Mouse (Mus musculus) embryonic fibroblast, embryonic 13.5 days (primary cell): ENCODE results near the gene Rcor1. TPM values are rescaled to one million over a fixed set of nuclear protein-coding genes. Genes with fewer than 3 reads are reported as not detected.
"Not testable (repeated sequence)": the region's sequence is repeated elsewhere in the genome, so short reads cannot be mapped to it uniquely, and the experiment has no call there.

ENCODE experiments used
- H3K27ac ChIP-seq: 2 replicates; pipeline ENCODE4 v1.5.1; 2012; ENCODE audit warnings: low read length, control low read depth, inconsistent platforms; ENCODE audit not compliant: insufficient read depth
- H3K4me1 ChIP-seq: 2 replicates; pipeline ENCODE4 v1.6.1; 2011; ENCODE audit warnings: low read length; ENCODE audit not compliant: control insufficient read depth, insufficient read depth
- H3K4me3 ChIP-seq: 2 replicates; pipeline ENCODE4 v1.5.1; 2011; ENCODE audit warnings: mild to moderate bottlenecking, control low read depth, low read length; ENCODE audit not compliant: insufficient read depth
- CTCF ChIP-seq: IDR thresholded peaks from 2 replicates; pipeline ENCODE4 v1.5.1; 2011; ENCODE audit warnings: mild to moderate bottlenecking, control low read depth, low read length, moderate library complexity, borderline replicate concordance; ENCODE audit not compliant: insufficient read depth
- POLR2A ChIP-seq: IDR thresholded peaks from 2 replicates; pipeline ENCODE4 v1.6.1; 2011; ENCODE audit warnings: low read depth, mild to moderate bottlenecking, control low read depth, low read length, moderate library complexity
- polyA plus RNA-seq: library from polyadenylated mRNA; stranded (reverse); fragments of >200 nt; gene quantifications from 2 replicates; pipeline ENCODE4 v1.2.4, GENCODE M21; 2011; ENCODE audit warnings: low read depth; ENCODE audit not compliant: missing spikeins, insufficient read length

The Rcor1 gene
- polyA plus RNA-seq, 1 experiment = 49.2 TPM

- H3K4me3 ChIP-seq = no peak overlapping the region
- TF ChIP-seq CTCF = no peak
- TF ChIP-seq POLR2A = no peak
- H3K4me1 ChIP-seq = peaks cover 3% of the 10 kb centered on the region
- no peak overlapping the region for H3K27ac ChIP-seq
Observed at GRCm38 (mm10) chr12:111065330-111065729, 26.2 kb downstream of the Rcor1 start.

- no peak overlapping the region for H3K27ac ChIP-seq
- no peak overlapping the region for H3K4me3 ChIP-seq
- H3K4me1 ChIP-seq = peaks cover 3% of the 10 kb centered on the region
- TF ChIP-seq CTCF (no peak), POLR2A (no peak)
Observed at GRCm38 (mm10) chr12:111067816-111068215, 28.7 kb downstream of the Rcor1 start.

GRCm38 (mm10) chr12:111069299-111069698, 30.1 kb downstream of the Rcor1 start:
- not testable (repeated sequence) for H3K27ac ChIP-seq, H3K4me3 ChIP-seq, H3K4me1 ChIP-seq

GRCm38 (mm10) chr12:111071009-111071408, 31.9 kb downstream of the Rcor1 start:
- H3K4me1 ChIP-seq = peaks cover 3% of the 10 kb centered on the region
- TF ChIP-seq CTCF (no peak), POLR2A (no peak)
- H3K27ac ChIP-seq = no peak overlapping the region
- no peak overlapping the region for H3K4me3 ChIP-seq

GRCm38 (mm10) chr12:111071477-111072152, 32.5 kb downstream of the Rcor1 start:
- H3K27ac ChIP-seq = no peak overlapping the region
- H3K4me3 ChIP-seq = no peak overlapping the region
- no peaks in the 10 kb centered on the region for H3K4me1 ChIP-seq
- TF ChIP-seq POLR2A = no peak
- TF ChIP-seq CTCF = no peak

GRCm38 (mm10) chr12:111076385-111076965, 37.3 kb downstream of the Rcor1 start:
- no peak overlapping the region for H3K4me3 ChIP-seq
- H3K27ac ChIP-seq = no peak overlapping the region
- H3K4me1 ChIP-seq = no peaks in the 10 kb centered on the region
- TF ChIP-seq CTCF = no peak
- no peak for TF ChIP-seq POLR2A

- Histone ChIP-seq H3K4me3 (no peak overlapping the region), H3K27ac (no peak overlapping the region), H3K4me1 (peaks cover 3% of the 10 kb centered on the region)
- no peak for TF ChIP-seq CTCF
- no peak for TF ChIP-seq POLR2A
Observed at GRCm38 (mm10) chr12:111085579-111085978, 46.4 kb downstream of the Rcor1 start.

GRCm38 (mm10) chr12:111087066-111087465, 47.9 kb downstream of the Rcor1 start:
- Histone ChIP-seq H3K4me1 (peaks cover 3% of the 10 kb centered on the region), H3K27ac (no peak overlapping the region), H3K4me3 (no peak overlapping the region)
- no peak for TF ChIP-seq CTCF
- TF ChIP-seq POLR2A = no peak

GRCm38 (mm10) chr12:111088186-111088585, 49.0 kb downstream of the Rcor1 start:
- no peak overlapping the region for H3K4me3 ChIP-seq
- peaks cover 3% of the 10 kb centered on the region for H3K4me1 ChIP-seq
- TF ChIP-seq POLR2A (no peak), CTCF (no peak)
- peak overlapping the region; percentile 60 for H3K27ac ChIP-seq

GRCm38 (mm10) chr12:111088731-111089141, 49.6 kb downstream of the Rcor1 start:
- no peak for TF ChIP-seq POLR2A
- no peak for TF ChIP-seq CTCF
- Histone ChIP-seq H3K4me1 (peaks cover 3% of the 10 kb centered on the region), H3K27ac (no peak overlapping the region), H3K4me3 (no peak overlapping the region)
